Mouse (Mus musculus): ENCODE data around the gene Lysmd3. TPM values are rescaled to one million over a fixed set of nuclear protein-coding genes. Genes with fewer than 3 reads are reported as not detected.

Lysmd3 gene
- polyA plus RNA-seq, 1 experiment from 2014 or later: 30.5 TPM

DNA sequence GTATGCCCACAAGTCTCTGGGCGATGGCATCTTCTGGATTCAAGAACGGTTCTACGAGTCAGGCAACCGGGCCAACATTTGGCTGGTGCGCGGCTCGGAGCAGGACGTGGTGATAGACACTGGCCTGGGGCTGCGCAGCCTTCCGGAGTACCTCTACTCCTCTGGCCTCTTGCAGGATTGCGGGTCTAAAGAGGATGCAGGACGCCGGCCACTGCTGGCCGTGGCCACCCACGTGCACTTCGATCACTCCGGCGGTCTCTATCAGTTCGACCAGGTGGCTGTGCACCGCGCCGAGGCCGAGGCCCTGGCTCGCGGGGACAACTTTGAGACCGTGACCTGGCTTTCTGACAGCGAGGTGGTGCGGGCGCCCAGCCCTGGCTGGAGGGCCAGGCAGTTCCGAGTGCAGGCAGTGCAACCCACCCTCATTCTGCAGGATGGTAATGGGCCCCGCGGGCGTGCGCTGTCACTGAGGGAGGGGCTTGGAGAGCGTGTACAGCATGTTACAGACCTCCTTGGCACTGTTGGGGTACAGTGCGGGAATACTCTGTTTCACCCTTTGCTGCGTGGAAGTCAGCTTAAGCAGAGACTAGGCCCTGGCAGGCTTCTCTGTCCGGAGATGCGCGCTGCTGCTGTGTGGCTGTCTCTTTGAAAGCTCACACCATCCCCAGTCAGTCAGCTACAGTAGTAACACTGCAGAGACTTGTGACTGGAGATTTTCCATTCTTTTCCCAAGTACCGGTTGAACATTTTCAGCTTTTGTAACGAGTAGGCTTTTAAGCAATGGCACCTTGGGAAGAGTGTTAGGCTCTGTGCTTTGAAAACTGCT lies 54.3 kb downstream of the Lysmd3 start:
- DNase-seq (ENCODE audit: low spot score, missing footprints): no peak
- under 1% methylated on average over 42 of the region's 42 CpGs for WGBS
- peak overlapping the region; percentile 99 for H3K4me2 ChIP-seq

DNA sequence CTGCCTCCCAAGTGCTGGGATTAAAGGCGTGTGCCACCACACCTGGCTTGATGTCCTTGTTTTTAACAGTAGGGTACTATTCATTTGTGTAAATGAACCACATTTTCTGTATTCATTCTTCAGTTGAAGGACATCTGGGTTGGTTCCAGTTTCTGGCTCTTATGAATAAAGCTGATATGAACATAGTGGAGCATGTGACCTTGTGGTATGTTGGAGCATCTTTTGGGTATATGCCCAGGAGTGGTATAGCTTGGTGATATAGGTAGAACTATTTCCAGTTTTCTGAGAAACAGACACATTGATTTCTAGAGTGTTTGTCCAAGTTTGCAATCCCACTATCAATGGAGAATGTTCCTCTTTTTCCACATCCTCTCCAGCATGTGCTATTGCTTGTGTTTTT lies 56.4 kb downstream of the Lysmd3 start:
- no peak for ATAC-seq (ENCODE audit: low FRiP score)
- no peak overlapping the region for H3K9ac ChIP-seq (ENCODE audit: low read length)
- no peak overlapping the region for H3K4me2 ChIP-seq
- H3K9me3 ChIP-seq (ENCODE audit: control insufficient read depth, low read length): no peaks in the 10 kb centered on the region
- H3K36me3 ChIP-seq (ENCODE audit: control insufficient read depth, insufficient read depth, low read length): no peaks in the 10 kb centered on the region
- no peak overlapping the region for H3K27ac ChIP-seq (ENCODE audit: low read depth, low read length)
- WGBS: 95% methylated on average over 1 of the region's 1 CpGs
- no peak for DNase-seq (ENCODE audit: low spot score, missing footprints)
- H3K4me1 ChIP-seq (ENCODE audit: control insufficient read depth, insufficient read depth, low read length): peaks cover 13% of the 10 kb centered on the region
- H3K4me3 ChIP-seq (ENCODE audit: low read depth, low read length): no peak overlapping the region
- H3K27me3 ChIP-seq (ENCODE audit: control insufficient read depth, insufficient read depth, low read length): no peaks in the 10 kb centered on the region

More for the DNA sequence above, 54.3 kb downstream of the Lysmd3 start:
- Histone ChIP-seq H3K27ac (ENCODE audit: low read depth, low read length) (peak overlapping the region; percentile 14; the same call in 1 of the 2 replicates), H3K4me3 (ENCODE audit: low read depth, low read length) (peak overlapping the region; percentile 87), H3K9me3 (ENCODE audit: control insufficient read depth, low read length) (no peaks in the 10 kb centered on the region), H3K36me3 (ENCODE audit: control insufficient read depth, insufficient read depth, low read length) (no peaks in the 10 kb centered on the region), H3K9ac (ENCODE audit: low read length) (peak overlapping the region; percentile 71), H3K27me3 (ENCODE audit: control insufficient read depth, insufficient read depth, low read length) (no peaks in the 10 kb centered on the region), H3K4me1 (ENCODE audit: control insufficient read depth, insufficient read depth, low read length) (peaks cover 13% of the 10 kb centered on the region)
- ATAC-seq (ENCODE audit: low FRiP score): peak; percentile 67

Other genes with a start within 250 kb of the Lysmd3 start
- gene Adgrv1, start 24.5 kb upstream of the Lysmd3 start, polyA plus RNA-seq (2014; fragmentation: Nextera tagmentation; extraction: Ambion mirVana): 43.1 and 45.2 TPM in 2 replicates
- 16.7 and 17.7 TPM in 2 replicates for gene Polr3g, start 53.4 kb downstream of the Lysmd3 start, polyA plus RNA-seq (2014; fragmentation: Nextera tagmentation; extraction: Ambion mirVana)
- gene Mblac2, start 53.7 kb downstream of the Lysmd3 start, polyA plus RNA-seq (2014; fragmentation: Nextera tagmentation; extraction: Ambion mirVana): 5.9 and 7.8 TPM in 2 replicates
- 279 and 302 TPM in 2 replicates for gene Cetn3, start 125.4 kb downstream of the Lysmd3 start, polyA plus RNA-seq (2014; fragmentation: Nextera tagmentation; extraction: Ambion mirVana)

Data from midbrain, embryonic 11.5 days (tissue).